Mouse (Mus musculus) olfactory bulb, adult 2 months (tissue): ENCODE measurements around the gene Ocel1.

Source experiments
- CTCF ChIP-seq: fragments of 200-500 bp; IDR thresholded peaks from 2 replicates; pipeline ENCODE4 v1.5.1; 2012; ENCODE audit warnings: low read depth, mild to moderate bottlenecking, low read length, moderate library complexity; ENCODE audit not compliant: insufficient read depth
- POLR2A ChIP-seq: fragments of 200-500 bp; IDR thresholded peaks from 2 replicates; pipeline ENCODE4 v1.6.1; 2012; ENCODE audit warnings: mild to moderate bottlenecking, low read depth, low read length, moderate library complexity; ENCODE audit not compliant: insufficient read depth

DNA sequence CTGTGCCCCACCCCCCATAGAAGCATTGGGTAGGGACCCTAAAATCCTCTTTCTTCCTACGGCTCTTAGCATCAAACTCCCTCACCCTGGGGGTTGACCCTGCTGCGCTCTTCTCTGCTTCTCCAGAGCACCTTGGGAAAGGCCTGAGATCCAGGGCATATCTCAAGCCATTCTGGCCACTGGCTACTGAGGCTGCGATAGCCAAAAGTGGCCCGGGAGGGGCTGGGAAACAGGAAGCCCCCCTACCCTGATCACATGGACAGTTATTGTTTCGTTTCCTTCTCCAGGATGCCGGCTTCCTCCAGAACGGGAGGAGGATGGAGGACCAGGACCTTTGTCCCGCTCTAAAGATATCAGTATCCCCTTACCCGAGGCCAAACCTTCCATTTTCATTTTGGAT, 24.5 kb downstream of the Ocel1 start, which contains the start of gene Ushbp1:
- TF ChIP-seq CTCF = no peak
- no peak for TF ChIP-seq POLR2A
